Mouse (Mus musculus): Measurements from ENCODE around the gene Sult6b2.

Gene Sult6b2

DNA sequence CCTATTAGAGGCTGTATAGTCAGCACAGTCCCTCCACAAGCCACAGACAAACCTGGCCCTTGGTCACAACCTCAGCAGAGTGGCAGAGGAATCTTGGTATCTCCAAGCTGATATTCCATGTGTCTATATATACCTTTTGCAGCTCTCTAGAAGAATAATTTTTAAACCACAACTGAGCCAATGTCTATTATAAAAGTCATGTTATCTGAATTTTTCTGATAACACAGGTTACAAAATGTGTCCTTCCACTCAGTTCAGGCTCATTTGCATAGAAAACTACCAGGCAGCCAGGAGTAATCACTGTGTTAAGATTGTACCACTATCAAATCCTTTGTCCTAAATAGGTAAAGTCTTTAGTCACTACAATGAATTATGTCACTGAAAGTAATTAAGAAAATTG lies at the start of gene Sult6b2:
Gene Sult6b2 (minus strand): TSS at position 101 of the 400 bp plus-strand sequence.
- no peak for DNase-seq

DNA sequence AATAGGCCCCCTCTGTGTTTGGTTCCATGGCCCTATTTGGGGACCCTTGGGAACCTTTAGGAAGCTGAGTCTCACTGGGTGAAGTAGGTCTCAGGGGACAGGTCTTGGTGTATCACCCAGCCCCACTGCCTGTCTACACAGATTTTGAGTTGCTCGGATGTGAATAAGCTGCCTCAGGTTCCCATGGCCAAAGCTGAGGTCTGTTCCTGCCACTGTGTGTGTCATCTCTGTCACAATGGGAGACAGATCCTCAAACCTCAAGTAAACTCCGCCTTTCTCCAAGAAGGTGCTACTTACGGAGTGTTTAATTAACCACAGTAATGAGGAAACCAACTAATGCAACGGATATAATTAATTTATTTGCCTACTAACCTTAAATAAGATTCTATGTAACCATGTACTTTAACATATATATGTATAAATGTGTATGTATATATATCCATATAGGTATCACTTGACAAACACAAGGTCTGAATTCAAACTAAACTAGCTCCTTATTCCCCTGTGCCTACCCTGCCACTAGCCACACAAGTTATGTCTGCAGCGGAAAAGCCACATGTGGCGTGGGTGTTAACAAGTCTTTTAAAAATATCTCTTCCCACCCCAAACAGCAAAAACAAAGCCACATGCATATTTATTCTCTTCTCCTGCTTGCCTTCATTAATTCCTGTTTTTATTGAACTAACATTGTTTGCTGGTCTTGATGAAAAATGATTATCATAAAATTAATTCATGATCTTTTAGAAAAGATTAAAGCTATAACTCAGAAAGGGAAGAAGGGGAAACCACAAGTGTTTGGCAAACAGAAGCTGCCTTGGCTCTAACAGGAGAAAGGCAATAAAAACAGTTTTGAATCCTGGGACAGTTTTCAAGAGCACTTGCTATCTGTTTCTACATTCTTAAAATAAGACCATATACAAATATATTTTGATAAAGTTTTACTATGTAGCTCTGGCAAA lies 48.4 kb upstream of the Sult6b2 start:
- DNase-seq = no peak

DNA sequence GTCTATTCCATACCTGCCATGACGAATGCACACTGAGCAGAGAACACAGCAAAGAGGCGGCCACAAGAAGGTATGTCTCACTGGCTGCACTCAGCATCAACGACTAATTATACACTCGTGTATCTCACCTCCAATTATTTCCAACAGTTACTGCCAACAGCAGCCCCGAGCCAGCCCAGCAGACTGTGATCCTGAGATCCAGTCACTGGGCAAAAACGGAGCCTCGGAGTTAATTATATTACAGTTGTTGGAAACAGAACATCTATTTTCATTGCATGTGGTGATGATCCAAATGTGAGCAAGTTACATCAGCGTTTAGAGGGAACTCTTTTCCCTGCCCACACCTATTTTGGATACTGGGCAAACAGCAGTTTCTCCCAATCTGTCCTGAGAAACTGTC lies 46.1 kb upstream of the Sult6b2 start:
- no peak for DNase-seq

DNA sequence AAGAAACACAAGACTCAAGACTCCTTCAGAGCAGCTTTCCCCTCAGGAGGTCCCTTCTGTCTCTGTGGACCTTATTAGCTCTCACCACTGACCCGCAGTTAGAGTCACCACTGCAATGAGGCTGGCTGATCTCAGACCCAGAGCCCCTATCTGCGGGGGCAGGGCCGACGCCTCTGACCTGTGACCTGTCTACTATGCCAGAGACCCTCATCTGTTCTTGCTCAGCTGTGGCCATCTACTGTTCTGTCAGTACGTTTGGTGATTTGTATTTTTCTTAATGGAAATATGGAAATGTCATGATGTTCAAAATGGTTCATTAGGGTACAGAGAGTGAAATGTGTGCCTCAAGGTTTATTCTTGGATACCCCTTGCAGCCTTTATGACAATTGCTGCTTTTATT lies 45.0 kb upstream of the Sult6b2 start:
- no peak for DNase-seq

DNA sequence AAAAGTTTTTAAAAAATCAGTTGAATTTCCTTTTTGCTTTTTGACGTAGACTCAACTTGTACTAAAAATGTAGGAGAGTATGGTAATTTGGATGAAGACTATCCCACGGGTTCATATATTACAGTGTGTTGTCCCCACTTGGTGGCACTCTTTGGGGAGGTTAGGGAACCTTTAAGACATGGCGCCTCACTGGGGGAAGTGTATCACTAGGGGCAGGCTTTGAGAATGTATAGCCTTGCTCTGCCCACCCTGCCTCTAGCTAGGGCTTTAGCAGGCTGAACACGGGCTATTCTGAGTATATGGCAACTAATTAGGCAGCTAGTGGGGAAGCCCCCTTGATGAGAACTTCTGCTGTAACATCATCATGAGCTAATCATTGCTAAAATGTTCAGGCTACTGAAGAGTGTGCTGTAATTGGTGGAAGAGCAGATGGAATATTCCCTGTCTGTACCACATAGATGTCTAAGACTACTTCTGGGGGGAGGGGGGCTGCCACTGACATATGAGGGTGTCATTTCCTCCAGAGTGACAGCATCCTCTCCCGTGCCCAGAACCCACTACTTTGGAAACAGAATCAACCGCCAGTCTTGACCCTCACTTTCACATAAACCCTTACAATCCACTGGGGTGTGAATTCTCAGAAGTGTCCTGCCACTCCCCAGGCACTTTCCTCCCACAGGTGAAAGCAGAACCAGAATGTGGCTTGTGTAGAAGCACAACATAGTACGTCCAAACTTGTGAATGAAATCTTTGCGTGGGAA lies 43.8 kb upstream of the Sult6b2 start:
- DNase-seq = peak; percentile 58

DNA sequence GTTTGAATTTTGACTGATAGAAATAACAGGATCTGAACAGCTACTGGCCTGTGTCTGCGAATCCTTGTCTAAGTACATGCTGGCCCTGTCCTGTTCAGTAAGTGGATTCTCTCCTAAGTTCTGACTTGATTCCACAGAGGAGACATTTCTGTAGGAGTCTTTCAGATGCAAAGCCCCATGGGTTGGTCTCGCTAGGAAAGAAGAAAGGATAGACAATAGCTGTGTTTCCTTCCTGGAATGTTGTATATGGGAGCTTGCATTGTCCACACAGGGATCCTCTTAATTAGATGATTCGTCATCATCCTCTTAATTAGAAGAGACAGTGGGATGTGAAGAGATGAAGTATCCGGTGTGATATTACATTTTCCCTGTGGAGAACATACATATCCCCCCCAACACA lies 42.6 kb upstream of the Sult6b2 start:
- DNase-seq = no peak

DNA sequence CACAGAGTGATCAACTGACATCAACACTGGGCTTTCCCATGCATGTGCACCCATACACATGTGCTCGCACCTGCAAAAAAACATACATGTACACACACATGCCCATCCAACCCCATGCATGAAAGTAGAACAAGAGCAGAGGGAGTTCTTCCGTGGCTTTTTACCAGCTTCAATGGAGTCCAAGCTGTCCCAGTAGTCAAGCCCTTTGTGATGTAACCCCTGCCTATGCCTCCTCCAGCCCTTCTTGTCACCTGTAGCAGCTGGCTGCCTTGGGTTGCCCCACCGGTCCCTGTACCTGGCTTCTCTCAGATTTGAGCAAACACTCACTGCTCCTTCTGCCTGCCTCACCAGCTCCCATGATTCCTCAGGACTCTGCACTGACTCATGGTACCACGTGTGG lies 40.8 kb upstream of the Sult6b2 start:
- no peak for DNase-seq

DNA sequence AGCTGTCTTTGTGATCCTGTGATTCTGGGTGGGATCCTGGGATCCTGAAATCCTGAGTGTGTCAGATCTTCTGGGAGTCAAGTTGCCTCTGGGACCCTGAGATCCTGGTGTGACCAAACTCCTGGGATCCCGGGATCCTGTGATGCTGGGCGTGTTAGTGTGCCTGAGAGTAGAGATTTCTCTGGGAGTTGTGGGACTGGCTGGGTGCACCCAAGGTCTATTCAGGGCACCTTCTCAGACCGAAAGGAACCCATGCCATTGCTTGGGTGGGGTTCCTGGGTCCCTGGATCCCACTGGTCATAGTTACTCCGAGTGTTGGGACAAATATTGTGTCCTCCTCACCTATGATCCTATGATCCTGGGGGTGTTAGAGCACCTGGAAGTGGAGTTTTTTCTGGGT lies 39.8 kb upstream of the Sult6b2 start:
- DNase-seq = no peak

DNA sequence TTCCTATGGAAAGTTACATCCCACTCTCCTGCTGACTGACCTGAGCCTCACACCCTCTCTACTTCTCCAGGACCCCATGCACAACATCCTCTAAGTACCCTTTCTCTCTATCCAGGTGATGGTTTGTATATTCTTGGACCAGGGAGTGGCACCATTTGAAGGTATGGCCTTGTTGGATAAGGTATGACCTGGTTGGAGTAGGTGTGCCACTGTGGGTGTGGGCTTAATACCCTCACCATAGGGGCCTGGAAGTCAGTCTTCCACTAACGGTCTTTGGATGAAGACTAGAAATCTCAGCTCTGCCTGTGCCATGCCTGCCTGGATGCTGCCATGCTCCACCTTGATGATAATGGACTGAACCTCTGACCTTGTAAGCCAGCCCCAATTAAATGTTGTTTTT lies 34.2 kb upstream of the Sult6b2 start:
- DNase-seq = no peak

DNA sequence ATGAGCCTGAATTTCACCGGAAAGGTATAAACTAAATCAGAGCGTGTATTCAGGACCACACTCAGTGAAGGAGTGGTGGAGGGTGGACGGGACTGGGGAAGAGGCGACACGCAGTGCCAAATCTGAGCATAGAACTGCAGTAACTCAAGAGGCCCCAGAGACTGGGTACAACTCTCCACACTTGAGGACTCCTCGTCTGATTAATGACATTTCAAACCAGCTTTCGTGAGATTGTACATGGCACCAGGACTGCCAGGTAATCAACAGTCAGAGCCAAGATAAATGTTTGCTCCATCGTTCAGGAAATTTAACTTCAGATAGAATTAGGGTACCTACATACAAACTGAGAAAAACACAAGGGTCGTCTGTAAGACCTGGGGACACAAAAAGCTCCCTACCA lies 33.0 kb upstream of the Sult6b2 start:
- DNase-seq = no peak

DNA sequence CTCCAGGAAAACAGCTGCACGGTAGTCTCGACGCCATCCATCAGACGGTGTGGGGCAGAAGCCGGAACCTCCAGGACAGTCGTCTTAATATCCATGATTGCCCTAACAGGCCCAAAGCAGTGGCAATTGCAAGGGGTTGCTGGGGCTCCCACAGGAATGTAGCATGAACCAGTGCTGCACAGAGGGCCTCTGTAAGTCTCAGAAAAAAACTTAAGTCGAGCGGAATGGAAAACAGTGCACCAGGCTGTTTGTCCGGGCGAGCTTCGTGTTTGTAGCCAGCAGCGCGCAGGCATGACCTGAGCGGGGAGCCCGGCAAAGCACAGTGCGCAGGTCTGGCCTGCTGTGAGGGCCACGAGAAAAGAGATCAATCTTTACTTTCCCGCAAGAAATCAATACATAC lies 31.4 kb upstream of the Sult6b2 start:
- DNase-seq = no peak

DNA sequence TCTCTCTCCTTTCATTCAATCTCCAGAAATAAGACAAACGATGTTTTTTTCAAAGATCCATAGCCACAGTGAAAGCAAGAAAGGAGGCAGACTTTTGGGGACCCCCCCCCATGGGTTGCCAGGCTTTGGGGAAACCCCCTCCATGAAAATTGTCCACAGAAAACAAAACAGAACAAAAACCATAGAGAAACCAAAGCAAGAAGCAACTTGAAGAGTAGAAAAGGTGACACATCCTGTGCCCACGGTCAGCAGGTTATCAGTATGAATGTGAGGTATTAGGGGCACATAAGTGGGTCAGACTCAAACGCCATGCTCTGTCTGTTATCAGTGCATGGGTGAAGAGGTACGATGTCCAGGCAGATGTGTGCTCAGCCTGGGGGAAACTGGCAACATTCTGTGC lies 30.6 kb upstream of the Sult6b2 start:
- no peak for DNase-seq

DNA sequence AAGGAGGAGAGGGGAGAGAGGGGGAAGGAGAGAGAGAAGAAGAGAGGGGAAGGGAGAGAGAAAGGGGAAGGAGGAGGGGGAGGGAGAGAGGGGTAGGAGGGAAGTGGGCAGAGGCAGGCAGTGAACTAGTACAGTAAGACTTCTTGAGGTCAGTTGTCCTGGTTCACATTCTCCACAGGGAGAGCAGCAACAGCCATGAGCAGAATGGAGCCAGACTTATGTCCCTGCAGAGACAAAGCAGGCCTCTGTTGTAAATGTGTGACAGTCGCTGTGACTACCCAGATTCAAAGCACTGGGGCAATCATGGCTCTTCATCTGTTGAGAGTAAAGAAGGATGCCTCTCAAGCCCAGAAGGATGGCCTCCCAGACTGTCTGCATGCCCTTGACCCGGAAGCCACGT lies 27.4 kb upstream of the Sult6b2 start:
- no peak for DNase-seq

DNA sequence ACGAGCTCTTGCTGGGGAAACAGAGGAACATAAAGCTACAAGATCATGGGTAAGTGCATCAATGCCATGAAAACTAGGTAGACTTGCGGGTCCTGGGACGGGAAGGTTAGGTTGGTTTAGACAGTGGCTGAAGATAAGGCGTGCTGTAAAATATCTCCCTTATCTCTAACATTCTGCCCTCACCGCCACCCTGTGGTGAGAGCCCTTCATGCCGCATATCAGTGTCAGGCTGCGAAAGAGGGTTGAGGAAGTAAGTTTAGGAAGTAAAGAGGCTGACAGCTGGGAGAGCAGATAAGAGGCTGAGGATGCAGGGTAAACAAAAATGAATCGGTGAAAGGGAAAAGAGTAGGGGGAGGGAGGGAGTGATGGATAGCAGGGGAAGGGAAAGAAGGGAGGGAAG lies 26.9 kb upstream of the Sult6b2 start:
- peak; percentile 69 for DNase-seq

DNA sequence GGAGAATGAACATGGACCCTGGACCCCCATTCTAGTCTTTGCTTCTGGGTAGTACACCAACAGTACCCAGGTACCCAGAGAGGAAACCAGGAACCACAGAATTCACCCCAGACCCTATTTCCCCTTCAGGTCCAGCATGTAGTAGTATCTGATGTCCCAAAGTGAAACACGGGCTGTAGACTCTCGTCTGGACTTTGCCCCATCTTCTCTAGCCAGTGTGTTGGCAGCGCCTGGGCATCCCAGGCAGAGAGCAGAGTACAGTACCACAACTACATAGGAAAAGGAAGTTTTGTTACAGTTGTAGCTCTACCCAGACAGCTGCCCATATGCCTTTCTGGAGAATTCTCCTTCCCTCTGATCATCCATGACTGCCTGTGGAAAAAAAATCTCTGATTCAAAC lies 25.9 kb upstream of the Sult6b2 start:
- no peak for DNase-seq

DNA sequence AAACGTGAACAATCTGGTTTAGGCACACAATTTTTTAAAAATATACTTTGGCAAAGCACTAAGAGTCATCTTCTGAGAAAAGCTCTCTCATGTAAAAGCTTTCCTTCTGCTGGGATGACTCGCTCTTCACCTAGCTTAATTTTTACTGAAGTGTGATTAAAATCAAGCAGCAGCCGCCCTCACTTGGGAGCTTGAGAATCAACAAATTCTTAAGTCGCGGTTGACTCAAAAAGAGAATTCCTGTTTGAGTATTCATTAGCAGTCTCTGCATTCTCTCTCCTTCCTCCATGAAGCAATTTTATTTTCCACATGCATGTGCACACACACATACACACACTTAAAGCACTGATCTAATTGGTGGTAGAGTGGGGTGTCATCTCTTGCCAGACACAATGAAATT lies 21.1 kb upstream of the Sult6b2 start:
- no peak for DNase-seq

DNA sequence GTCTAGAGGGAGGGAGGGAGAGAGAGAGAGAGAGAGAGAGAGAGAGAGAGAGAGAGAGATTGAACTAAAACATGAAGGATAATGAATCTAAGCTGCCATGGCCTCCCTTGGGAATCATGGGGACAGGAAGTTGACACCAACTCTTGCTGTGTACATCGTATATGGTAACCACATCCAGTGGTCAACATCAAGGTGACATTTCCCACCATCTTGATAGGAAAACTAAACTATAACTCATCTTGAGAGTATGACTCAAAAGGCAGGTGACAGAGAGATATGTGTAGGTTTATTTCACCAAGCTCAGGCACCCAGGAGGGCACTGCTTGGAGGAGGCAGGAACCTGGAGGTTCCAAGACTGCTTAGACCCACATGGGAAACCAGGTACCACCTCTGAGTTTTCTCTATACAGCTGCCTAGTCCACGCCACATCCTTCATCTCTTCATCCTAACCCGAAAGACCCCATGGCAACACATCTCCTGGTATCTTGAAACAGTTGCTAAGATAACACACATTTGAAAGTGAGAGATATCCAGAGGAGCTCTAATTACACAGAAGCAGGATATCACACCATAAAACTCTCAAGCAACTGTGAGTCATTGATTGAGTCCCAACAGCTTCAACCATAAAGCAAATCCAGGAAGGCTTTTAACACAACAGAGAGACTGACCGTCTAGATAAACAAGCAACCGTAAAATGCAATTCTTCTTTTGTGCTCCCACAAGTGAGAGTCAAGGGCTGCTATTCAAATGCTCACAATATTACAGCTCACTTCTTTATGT lies 18.9 kb upstream of the Sult6b2 start:
- DNase-seq = no peak

DNA sequence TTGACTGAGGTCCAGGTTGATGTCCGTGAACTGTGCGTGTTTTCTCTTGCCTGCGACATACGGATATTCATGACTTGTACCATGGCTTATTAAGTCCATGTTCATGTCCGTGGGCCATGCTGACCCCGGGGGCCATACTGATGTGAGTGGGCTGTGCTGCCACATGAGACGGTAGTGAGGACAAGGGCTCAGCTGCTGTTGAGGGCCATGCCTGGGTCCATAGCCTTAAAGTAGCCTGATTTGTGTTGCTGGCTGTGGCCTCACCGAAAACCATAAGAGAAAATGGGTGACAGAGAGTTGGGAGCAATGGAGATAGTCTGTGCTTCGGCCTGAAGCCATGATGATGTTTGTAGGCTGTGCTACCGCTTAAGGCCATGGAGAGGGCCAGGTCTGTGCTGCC lies 14.0 kb upstream of the Sult6b2 start:
- no peak for DNase-seq

DNA sequence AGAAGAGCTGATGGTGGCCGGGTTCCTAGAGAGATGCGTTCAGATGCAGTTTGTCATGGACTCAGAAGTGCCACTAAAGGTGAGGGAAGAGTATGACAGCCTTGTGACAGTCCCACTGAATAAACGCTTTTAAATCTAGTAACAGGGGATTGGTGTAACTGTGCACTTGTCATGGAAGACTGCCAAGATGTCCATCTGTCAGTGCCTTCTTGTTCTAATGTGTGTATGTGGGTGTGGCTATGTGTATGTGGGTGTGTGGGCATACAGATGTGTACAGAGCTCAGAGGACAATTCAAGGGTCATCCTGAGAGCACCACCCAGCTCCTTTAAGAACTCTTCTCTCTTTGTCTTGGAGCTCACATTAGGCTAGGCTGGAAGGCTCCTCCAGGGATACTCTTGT lies 11.2 kb upstream of the Sult6b2 start:
- no peak for DNase-seq

DNA sequence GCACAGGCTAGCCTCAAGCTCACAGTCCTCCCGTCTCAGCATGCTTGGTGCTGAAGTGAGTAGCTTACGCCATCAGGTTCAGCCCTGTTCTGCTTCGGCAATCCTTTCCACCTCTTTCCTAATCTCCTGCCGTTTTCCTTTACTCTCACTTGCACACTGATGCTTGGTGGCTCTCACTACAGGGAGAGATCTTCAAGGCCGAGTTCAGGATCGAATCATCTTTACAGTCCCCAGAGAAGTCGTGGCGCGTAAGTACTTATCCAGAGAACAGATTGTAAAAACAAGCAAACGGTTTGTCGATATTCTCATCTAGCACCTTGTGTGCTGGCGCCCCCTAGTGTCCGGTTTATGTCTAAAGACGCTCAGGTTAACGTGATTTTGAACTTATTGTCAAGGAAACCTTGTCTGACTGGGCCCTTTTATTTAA lies 10.2 kb upstream of the Sult6b2 start:
- DNase-seq = peak; percentile 91

DNA sequence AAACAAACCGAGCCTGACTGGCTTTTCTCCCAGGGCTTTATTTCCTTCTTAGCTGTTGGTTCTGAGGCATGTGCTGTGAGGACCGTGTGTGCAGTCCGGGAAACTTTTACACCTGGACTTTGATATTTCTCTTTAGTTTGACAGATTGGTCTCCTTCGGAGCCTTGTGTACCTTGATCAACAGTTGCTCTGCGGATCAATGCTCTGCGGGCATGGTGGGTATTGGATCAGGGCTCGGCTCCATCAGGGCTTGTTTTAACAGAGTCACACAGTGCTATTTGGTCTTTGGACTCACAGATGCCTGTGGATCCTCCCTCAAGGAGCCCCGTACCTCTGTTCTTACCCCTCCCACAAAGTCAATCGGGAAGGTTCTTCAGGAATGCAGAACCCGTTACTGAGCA lies 9.7 kb upstream of the Sult6b2 start:
- DNase-seq = no peak

DNA sequence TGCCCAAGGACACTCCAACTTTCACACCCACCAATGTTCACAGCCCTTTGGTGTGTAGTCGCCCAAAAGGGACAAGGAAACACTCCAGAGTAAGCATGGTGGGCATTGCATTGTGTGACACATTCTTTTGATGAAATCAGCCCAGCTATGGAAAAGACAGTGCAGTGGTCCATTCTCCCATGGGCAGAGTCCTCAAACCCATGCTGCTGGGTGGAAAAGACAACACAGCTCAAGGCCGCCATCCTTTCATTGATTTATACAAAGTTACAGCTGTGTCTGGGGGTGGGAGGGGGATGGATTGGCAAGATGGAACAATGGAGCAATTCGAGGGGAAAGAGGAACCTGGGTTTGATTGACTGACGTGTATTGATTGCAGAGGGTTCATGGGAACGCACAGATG lies 8.7 kb upstream of the Sult6b2 start:
- DNase-seq = no peak

DNA sequence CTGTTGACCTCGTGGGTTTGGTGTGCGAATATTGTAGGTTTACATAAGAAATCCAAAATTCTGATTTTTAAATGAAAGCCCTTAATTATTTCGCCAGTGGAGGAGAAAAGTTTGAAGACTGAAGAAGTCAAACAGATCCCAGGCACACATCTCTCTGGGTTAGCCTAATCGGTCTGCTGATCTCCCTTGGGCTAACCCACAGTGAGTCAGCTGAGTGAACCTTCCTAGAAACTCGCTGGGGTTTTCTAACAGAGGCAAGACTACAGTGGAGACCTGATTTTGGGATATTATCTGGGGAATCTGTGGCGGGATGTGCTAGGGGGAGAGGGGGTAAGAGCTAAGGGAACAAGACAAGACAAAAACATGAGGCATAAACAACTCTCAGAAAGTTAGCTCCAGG lies 5.9 kb upstream of the Sult6b2 start:
- DNase-seq = no peak
